Mouse (Mus musculus) ES-Bruce4 (cell line): Measurements from ENCODE around the gene Cant1.

Experiments
- CTCF ChIP-seq: IDR thresholded peaks from one replicate; pipeline ENCODE4 v1.8.1; 2011; ENCODE audit warnings: low read depth, low read length
- EP300 ChIP-seq: IDR thresholded peaks from 2 replicates; pipeline ENCODE4 v1.6.1; 2011; ENCODE audit warnings: low read depth, low read length; ENCODE audit not compliant: insufficient read depth
- POLR2A ChIP-seq: IDR thresholded peaks from one replicate; pipeline ENCODE4 v1.8.1; 2011; ENCODE audit warnings: low read length; ENCODE audit not compliant: insufficient read depth

DNA sequence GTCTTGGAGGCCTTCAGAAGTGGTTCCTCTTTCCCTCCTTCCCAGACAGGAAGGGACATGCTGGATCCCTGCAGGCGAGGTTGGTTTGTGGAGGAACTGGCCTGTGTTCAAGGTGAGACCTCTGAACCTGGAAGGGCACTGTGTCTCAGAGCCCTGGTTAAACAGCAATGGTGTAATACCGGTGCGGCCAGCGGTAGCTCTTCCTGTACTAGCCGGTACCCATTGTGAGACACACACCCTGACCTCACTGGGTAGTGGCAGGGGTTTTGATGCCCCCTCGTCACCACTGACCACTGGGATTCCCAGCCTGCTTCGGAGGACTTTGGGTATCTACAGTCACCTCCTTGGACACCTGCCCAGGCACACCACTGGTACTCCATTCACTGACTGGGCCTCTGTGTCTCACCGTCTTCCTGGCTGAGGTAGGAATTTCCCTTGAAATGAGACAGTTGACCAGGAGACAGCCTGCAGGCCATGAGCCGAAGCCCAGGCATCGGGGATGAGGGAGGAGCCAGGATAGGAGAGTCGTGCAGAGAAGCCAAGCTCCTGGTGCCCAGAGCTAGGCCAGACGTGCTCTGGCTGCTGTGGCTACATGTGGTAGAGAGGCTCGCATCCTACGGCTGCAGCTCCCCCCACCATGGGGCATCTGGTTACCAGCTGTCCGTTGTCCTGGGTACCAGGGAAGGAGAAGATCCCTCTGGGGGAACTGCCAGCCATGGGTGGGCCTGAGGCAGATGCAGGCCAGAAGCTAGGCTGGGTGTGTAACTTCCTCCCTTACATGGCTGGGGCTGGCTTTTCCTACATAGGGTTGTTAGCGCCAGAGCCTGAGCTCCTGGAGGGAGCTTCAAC, 12.4 kb upstream of the Cant1 start:
- no peak for TF ChIP-seq CTCF
- TF ChIP-seq POLR2A, result no peak
- no peak for TF ChIP-seq EP300
